Mouse (Mus musculus) large intestine, adult 2 months (tissue): Measurements from ENCODE around the gene Ikzf2. TPM values are rescaled to one million over a fixed set of nuclear protein-coding genes. Genes with fewer than 3 reads are reported as not detected.

Experiments used
- DNase-seq: peaks from one replicate; pipeline ENCODE4 v3.0.0-alpha.2; 2012; ENCODE audit warnings: low read depth, low spot score
- WGBS: fragments of 180-500 bp; shearing (Covaris S2); methylation state at CpG from one replicate; pipeline ENCODE4 v1.1.7; 2018; 5-methylcytosine and 5-hydroxymethylcytosine counted together
- polyA plus RNA-seq: library from polyadenylated mRNA; depleted of rRNA; stranded (reverse); fragments of >200 nt; gene quantifications from 2 replicates; pipeline ENCODE4 v1.2.3, GENCODE M21; 2012

Gene Ikzf2
- polyA plus RNA-seq, 1 experiment, result 0.36 TPM

DNA sequence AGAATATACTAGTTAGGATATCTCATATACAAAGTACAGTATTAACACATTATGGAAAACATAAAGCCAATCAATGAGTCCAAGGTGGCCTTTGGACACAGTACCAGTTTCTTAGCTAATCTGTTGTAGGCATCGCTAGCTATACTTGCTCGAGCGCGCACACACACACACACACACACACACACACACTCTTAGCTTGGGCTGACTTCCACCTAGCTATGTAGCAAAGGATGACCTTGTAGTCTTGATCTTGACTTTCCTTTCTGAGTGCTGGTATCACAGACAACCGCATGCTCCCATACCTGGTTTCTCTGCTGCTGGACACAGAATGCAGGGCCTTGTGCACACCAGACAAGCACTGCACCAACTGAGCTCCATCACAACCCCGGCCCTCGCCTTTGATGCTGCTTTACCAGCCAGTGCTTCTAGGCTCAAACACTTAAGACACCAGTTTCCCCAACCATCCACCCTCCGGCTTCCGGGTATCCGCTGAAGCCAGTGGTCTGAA, 17.1 kb downstream of the Ikzf2 start:
- no peak for DNase-seq
- 90% methylated on average over 10 of the region's 10 CpGs for WGBS

DNA sequence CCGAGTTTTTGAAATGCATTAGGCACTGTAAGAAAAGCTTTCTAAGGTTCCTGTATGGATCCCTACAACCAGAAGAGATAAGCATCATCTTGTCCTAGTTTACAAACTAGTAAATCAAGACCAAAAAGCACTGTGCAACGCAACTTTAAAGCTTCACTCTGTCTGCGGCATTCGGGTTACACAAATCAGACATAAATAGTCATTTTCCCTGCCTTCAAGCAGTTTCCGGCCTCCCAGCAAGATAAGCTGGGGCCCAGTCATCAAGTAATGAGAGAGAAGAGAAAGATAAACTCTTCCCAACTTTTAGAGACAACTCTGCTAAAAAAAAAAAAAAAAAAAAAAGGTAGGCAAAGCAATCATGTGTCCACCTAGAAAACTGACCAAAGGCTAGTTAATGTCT, 19.6 kb downstream of the Ikzf2 start:
- WGBS, result 75% methylated on average over 5 of the region's 5 CpGs
- no peak for DNase-seq

DNA sequence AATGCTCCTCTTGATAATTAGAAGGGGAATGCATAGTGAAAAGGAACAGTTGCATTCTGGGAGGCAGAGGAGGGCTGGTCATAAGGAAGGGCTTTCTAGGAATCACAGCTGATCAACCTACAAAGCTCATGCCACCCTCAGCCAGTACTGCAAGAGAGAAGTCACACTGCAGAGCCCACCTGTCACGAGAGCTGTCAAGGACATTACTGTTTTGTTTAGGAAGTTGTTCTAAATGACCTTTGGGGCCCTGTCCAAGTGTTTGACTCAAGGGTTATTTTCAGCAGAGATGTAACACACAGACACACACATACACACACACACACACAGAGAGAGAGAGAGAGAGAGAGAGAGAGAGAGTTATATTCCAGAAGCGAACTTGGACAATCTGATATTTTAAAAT, 27.3 kb downstream of the Ikzf2 start:
- 65% methylated on average over 2 of the region's 2 CpGs for WGBS
- no peak for DNase-seq

DNA sequence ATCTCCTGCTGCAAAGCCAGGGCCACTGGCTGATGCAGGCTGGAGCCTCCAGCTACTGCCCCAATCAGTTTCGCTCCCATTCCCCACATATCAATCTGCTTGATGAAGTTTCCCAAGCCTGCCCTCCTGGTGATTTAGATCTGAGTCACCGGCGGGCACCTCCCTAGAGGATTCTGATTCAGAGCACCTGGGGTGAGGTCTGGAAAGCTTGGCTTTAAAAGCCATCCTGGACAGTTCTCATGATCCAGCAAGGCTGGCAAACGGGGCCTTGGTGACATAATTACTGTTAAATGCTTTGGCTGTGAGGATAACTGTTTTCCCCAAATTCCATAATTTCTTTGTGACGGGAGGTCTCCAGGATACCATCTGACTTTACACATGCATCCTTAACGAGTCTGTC, 29.0 kb downstream of the Ikzf2 start:
- WGBS, result 69% methylated on average over 6 of the region's 6 CpGs

DNA sequence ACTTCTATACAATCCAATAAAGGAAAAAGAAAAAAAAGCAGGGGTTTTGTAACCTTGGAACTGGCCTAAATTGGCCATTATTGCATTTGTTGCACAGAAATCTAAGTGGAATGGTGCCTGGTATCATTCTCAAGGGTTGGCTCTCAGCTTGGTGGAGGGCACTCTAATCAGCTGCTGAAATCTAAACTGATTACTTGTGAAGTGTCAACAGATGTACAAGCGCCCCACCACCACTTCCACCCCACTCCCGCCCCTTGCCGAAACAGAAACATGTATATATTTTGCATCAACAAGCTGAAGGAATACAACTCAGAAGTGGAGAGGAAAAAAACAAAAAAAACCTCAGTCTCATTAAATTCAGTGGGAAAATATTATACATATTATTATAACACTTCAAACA, 29.6 kb downstream of the Ikzf2 start:
- no peak for DNase-seq
- 82% methylated on average over 3 of the region's 3 CpGs for WGBS

More for the DNA sequence above, 29.0 kb downstream of the Ikzf2 start:
- no peak for DNase-seq

DNA sequence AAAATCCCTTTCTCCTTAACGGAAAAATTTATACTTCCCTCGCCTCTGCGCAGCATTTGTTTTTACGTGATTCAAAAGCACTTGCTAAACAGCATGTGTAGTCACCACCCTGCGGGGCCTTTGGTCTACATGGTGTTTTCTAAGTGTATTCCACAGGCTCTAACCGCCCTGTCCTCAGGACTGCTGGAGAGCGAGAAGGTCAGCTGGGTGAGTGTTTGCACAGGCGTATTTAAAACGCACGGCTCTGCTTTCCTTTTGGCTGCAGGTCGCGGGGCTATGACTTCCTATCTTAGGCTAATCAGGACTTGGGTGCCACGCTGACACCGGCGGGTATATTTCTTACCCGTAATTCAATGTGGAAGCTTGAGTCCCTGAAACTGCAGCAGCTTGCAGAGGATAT, 30.1 kb downstream of the Ikzf2 start:
- no peak for DNase-seq
- WGBS, result 20% methylated on average over 16 of the region's 16 CpGs

DNA sequence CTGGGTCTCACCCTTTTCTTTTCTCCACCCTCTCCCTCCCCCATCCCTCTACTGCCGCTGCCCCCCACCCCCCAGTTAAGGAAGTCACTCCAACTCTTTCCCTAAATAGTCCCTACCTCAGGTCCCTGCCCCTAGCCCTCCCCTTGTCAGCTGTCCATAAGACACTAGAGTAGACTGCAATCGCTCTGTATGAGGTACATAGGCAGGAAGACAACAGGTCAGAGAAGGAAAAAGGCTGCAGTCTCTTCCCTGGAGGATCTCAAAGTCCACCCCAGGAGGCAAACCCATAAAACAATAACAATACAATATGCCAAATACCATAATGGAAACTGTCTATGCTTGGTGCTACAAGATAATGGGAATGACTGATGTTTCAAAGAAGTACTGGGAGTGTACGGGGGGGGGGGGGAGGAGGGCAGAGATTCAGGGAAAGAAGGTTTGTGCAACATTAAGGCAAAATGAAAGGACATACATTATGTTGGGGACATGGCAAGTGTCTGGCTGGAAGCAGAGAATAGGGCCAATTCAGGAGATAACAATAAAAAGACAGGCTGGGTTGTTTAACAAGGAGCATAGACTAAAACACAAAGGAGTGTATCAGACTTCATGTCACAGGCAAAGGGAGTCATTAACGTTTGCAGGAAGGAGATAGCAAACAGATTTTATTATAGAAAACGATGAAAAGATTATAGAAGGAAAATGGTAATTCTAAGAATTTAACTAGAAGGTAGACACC, 30.8 kb downstream of the Ikzf2 start:
- WGBS, result 20% methylated on average over 5 of the region's 5 CpGs
- DNase-seq, result peak; percentile 32

DNA sequence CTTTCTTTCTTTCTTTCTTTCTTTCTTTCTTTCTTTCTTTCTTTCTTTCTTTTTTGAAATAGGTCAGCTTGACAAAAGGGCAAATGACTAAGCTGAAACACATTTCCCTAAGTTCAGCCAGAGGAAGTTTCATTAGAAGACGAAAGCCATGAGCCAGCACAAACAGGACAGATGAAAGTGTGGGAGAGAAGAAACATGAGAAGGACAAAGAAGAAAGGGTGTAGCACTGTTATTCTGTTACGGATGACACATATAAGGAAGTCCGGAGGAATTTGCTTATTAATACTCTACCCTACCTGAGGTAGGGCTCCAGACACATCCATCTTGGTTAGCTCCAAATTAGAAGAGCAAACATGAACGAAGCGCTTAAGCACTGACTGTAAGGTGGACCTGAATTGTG, 31.7 kb downstream of the Ikzf2 start:
- no peak for DNase-seq
- 59% methylated on average over 5 of the region's 5 CpGs for WGBS

DNA sequence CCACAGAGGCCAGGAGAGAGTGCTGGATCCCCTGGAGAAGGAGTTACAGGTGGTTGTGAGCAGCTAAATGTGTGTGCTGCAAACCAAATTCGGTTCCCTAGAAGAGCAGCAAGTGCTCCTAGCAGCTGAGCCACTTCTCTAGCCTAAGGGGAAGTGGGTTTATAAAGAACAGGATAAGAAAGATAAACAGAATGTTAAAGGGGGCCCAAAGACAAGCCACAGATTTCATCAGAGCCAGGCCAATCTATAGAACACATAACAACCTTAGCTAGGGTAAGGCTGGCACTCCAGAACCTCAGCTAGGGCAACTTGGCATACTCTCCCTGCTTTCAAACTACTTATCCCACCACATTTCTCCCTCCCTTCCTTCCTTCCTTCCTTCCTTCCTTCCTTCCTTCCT, 32.1 kb downstream of the Ikzf2 start:
- no peak for DNase-seq

DNA sequence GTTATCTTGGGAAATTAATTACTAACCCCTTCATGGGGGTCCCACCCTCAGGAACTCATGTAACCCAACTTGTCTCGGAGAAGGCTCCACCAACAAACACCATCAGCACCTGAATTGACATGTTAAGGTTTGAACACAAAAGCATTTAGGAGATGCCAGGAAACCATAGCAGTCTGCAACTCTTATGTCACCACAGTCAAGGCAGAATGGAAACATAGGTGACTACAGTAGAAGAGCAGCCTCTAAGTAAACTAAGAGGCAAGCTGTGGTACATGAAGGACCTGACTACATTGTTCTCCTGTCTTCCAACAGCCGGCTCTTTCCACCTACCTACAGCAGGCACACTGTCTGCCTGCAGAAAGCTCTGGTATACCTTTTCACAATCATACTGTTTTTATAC, 33.6 kb downstream of the Ikzf2 start:
- DNase-seq, result no peak
- 86% methylated on average over 2 of the region's 2 CpGs for WGBS

More for the DNA sequence above, 32.1 kb downstream of the Ikzf2 start:
- 70% methylated on average over 1 of the region's 1 CpGs for WGBS

DNA sequence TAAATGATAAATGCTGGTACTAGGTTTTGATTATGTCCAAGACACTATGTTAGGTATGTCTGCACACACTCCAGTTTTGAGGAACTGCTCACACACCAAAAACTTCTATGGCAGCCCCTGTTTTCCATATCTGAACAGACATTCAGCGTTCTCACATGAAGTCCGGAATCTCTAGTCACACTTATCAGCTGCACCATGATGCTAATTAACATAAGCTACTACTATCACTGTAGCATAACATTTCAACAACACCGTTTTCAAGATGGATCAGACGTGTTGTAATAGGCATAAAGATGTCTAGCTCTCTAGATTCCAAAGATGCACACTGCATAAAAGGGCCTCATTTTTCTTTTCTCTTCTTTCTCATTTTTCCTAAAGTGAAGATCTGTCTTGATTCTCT, 43.9 kb downstream of the Ikzf2 start:
- 91% methylated on average over 4 of the region's 4 CpGs for WGBS
- no peak for DNase-seq

DNA sequence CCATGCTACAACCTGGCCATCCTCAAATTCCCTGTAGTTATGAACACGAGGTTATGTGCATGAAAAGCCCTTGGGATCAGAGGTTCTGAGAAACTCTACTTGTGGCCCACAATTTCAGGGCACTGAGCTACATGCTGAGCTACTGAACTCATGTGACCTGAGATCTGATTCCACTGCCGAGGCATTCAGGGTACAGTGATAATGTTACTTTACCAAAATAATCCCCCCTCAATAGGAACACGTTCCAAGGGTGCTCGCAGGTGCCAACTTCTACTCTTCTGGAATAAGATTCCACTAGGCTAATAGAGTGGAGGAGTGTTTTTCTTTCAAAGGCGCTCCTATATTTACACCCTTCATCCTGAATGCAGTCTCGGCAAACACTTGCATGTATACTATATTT, 45.1 kb downstream of the Ikzf2 start:
- 79% methylated on average over 6 of the region's 6 CpGs for whole genome bisulfite sequencing
- DNase-seq, result no peak

DNA sequence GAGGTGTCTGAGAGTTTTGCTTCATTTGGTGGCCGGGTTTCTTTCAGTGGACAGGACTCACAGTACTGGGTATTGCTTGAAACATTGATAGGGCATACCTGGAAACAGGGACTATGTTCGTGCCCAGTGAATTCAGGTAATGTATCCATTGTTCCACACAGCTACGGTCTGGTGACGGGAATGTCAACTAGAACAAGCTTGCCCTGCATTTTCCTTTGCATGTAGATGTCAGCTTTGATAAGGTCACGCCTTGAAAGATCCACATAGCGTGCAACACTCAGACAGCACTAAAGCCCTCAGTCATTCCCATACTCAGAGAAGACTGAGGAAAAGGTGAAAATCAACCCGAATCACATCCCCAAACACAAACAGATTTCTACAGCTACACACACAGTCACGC, 48.7 kb downstream of the Ikzf2 start:
- WGBS, result 56% methylated on average over 8 of the region's 8 CpGs
- no peak for DNase-seq

DNA sequence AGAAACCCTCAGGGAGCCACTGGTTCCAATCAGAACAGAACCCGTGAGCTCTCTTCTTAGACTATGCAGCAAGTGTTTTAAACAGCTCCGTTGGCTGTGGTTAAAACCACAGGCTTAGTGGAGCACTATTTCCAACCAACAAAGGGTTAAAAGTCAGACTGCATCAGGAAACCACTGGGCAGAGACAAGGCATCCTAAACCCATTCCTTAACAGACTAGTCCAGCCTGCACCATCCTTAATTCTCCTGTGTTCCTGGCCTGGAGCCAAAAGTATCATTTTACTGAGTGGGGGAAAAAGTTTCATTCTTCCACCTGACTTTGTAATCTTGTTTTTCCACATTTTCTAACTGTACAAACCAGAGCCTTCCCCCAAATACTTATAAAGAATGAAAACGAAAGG, 49.1 kb downstream of the Ikzf2 start:
- no peak for DNase-seq
- 62% methylated on average over 3 of the region's 3 CpGs for WGBS

DNA sequence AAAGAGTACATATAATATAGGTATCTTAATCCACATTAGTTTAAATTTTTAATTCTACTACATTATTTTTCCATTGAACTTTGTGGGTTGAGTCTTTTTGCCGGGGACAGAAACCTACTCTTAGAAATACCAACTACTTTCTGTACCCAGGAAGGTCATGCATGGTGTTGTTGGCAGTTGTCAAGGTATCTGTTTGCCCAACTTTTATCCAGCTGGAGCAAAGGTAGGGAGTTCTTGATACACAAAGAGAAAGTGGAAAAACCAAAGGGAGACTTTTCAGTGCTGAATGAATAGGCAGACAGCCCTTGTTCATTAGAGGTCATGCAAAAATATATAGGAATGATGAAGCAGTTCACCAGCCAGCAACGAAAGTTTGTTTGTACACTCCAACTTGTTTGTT, 52.8 kb downstream of the Ikzf2 start:
- no peak for DNase-seq
- WGBS, result 77% methylated on average over 2 of the region's 2 CpGs

DNA sequence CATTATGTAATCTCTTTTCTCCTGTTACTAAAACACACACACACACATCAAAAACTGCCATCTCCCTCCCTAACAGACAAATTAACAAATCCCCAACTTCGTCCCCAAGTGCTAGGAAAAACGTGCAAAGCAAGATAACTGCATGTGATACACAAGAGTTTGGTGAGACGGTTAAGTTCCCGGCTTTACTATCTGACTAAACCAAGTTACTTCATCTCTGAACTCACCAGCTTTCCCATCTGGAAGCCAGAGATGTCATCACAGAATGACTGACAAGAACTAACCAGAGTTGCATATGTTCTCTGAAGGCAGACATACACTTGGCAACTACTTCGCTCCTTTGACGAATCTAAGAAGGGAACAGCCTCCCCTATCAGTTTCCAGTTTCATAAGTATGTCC, 56.5 kb downstream of the Ikzf2 start:
- DNase-seq, result no peak
- 83% methylated on average over 6 of the region's 6 CpGs for WGBS

DNA sequence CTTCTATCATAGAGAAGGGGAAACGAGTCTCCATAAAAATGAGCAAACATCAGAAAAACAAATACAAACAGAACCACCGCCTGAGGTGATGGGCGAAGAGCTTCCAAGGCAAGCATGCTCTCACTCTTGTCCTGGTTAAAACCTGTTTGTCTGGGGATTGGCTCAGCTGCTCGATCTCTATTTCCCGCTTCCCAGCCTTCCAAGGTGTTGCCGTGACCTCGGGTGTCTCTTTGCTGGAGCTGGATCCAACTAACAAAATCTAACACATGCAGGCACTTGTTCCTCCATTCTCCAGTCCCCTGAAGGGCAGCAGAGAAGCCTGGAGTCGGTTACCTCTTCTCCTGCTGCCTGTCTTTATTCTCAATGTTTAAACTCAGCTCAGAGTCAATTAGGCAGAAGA, 57.5 kb downstream of the Ikzf2 start:
- 33% methylated on average over 8 of the region's 8 CpGs for WGBS
- DNase-seq, result no peak

DNA sequence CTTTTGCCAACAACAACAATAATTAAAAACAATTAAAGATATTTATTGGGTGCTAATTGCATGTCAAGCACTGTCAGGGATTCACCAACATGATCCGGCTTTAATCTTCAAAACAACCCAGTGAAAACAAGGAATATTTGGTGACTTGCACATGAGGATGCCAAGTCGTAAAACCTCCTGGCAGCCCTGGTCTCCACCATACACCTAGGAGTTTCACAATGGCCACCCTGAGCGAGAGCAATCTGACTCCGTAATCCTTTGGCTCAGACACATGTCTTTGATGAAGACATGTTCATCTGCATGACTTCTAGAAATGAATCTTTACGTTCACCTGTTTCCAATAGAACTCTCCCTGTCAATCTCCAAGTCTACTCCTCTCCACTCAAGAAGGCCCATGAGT, 75.0 kb downstream of the Ikzf2 start:
- no peak for DNase-seq
- 90% methylated on average over 5 of the region's 5 CpGs for WGBS

DNA sequence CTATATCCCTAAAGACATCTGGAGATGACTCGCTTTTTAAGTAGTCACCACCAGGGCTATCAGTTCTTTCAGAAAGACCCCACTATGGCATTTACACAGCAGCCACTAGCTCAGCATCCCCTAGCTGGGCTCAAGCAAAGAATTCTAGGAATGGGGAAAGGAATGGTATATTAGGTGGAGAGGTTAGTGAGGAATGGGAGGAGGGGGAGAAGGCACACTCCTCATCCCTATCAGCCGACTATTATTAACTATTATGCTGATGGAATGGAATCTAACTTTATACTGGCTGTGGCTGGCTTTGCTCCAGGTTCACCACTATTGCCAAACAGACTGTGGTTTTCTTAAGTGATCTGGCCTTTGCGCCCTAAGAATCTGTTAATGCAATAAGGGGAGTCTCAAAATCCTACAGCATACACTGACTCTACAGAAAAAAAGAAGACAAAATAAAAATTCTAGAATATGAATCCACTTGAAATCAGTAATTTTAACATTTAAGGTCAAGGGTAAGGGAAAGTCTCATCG, 75.8 kb downstream of the Ikzf2 start:
- DNase-seq, result no peak
- 65% methylated on average over 4 of the region's 4 CpGs for WGBS

DNA sequence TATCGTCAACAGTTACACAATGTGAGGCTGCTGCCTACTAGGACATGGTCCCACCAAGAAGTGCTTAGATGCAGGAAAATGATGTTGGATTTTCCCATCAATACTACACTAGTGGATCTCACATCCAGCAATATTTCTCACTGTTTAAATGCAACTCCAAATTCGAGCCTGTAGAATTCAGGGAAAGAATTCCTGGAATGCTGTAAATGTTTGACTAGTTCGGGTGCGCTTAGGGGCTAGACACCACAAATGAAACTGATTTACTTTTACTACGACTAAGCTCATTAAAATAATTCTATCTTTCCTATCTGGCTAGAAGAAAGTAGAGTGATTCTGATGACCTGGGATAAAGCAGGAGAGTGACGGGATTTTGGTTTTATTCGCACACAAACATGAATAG, 76.3 kb downstream of the Ikzf2 start:
- WGBS, result 50% methylated on average over 7 of the region's 7 CpGs
- no peak for DNase-seq

DNA sequence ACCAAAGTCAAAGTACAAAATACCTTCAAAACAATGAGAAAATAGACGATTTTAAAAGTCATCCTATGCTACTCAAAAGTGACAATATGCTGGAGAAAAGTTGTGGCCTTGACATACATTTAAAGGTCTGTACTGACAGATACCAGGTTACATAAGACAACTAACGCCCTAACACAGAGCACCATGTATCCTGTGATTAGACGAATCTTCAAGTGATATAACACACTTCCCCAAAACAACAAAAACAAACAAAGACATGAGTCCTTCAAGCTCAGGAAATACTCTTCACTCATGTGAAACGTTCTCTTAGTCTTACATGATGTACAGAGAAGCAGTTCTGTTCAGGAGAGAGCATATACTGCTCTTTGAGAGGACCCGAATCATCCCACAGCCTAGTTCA, 78.2 kb downstream of the Ikzf2 start:
- DNase-seq, result no peak
- 76% methylated on average over 5 of the region's 5 CpGs for WGBS

DNA sequence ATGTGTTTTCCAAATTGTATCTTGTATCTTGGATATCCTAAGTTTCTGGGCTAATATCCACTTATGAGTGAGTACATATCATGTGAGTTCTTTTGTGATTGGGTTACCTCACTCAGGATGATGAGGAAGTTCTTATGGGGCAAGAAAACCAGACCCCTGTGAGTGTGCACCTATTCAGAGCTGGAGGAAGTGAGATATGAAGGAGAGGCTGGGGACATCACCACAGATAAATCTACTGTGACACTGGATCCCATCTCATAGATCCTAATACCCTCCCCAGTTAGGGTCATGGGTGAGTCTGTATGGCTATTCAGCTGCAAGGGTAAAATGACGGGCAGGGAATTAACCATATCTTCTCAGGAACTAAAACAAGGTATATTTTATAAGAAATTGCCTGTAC, 80.2 kb downstream of the Ikzf2 start:
- WGBS, result 39% methylated on average over 1 of the region's 1 CpGs
- DNase-seq, result no peak
